Mouse (Mus musculus) bone marrow, adult 2 months (tissue): ENCODE data around the gene Ndufa1. TPM values are rescaled to one million over a fixed set of nuclear protein-coding genes. Genes with fewer than 3 reads are reported as not detected.
"Not testable (repeated sequence)": the region's sequence is repeated elsewhere in the genome, so short reads cannot be mapped to it uniquely, and the experiment has no call there.

ENCODE experiments used
- H3K27ac ChIP-seq: fragments of 200-500 bp; 2 replicates; pipeline ENCODE4 v1.5.1; 2012; ENCODE audit warnings: low read depth, mild to moderate bottlenecking, control low read depth, inconsistent platforms, low read length; ENCODE audit not compliant: control insufficient read depth, poor library complexity, insufficient read depth
- H3K4me1 ChIP-seq: fragments of 200-500 bp; 2 replicates; pipeline ENCODE4 v1.6.1; 2011; ENCODE audit warnings: low read length; ENCODE audit not compliant: control insufficient read depth, insufficient read depth
- H3K4me3 ChIP-seq: fragments of 200-500 bp; replicated peaks from 2 replicates; pipeline ENCODE3; 2011; ENCODE audit warnings: mild to moderate bottlenecking, low read depth, low read length, control low read depth; ENCODE audit not compliant: control insufficient read depth
- CTCF ChIP-seq: fragments of 200-500 bp; IDR thresholded peaks from 2 replicates; pipeline ENCODE4 v1.5.1; 2011; ENCODE audit warnings: low read length, control low read depth; ENCODE audit not compliant: control insufficient read depth, insufficient read depth
- POLR2A ChIP-seq: fragments of 200-500 bp; IDR thresholded peaks from 2 replicates; pipeline ENCODE4 v1.6.1; 2011; ENCODE audit warnings: low read depth, mild to moderate bottlenecking, control low read depth, low read length, borderline replicate concordance; ENCODE audit not compliant: control insufficient read depth
- WGBS: fragments of 180-500 bp; shearing (Covaris S2); methylation state at CpG from one replicate; pipeline ENCODE4 v1.1.7; 2018; 5-methylcytosine and 5-hydroxymethylcytosine counted together
- polyA plus RNA-seq: library from polyadenylated mRNA; stranded (reverse); fragments of >200 nt; gene quantifications from 2 replicates; pipeline ENCODE4 v1.2.4, GENCODE M21; 2011; ENCODE audit warnings: low replicate concordance; ENCODE audit not compliant: missing spikeins, insufficient read depth, insufficient read length

The Ndufa1 gene
- 74.4 and 125 TPM in 2 replicates for polyA plus RNA-seq

- Histone ChIP-seq H3K4me3 (peak within 1 kb of the TSS; percentile 98), H3K27ac (peak within 1 kb of the TSS; percentile 53; the same call in 1 of the 2 replicates), H3K4me1 (no peaks in the 10 kb centered on the region; the same call in 1 of the 2 replicates)
- 13% methylated on average over 63 of the region's 63 CpGs for WGBS
- TF ChIP-seq CTCF: no peak
- TF ChIP-seq POLR2A: peak; percentile 54; the same call in 1 of the 2 replicates
Observed at GRCm38 (mm10) chrX:37191105-37191743, at the start of gene Ndufa1, which contains the start of gene Rnf113a1. Ndufa1 (minus strand) TSS chrX:37191163. Rnf113a1 (plus strand) TSS chrX:37191245.

DNA sequence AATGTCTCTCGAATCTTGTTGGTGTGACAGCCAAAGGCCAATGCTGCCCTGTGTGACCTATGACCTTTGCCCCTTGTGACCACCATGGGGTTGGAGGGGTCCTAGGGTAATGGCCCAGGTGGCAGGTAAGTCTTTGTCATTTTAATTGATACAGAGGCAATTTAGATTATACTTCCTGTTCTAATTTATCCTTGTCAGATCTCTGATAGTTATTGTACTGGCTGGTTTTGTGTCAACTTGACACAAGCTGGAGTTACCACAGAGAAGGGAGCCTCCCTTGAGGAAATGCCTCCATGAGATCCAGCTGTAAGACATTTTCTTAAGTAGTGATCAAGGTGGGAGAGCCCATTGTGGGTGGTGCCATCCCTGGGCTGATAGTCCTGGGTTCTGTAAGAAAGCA, 31.2 kb upstream of the Ndufa1 start, which contains the start of gene Rhox1:
Rhox1 (minus strand) TSS at position 101 of the 400 bp plus-strand sequence.
- not testable (repeated sequence) for H3K4me1 ChIP-seq, H3K4me3 ChIP-seq, H3K27ac ChIP-seq
- 83% methylated on average over 1 of the region's 1 CpGs for WGBS

- 82% methylated on average over 10 of the region's 10 CpGs for WGBS
- no peak within 1 kb of the TSS for H3K27ac ChIP-seq
- H3K4me1 ChIP-seq: no peaks in the 10 kb centered on the region; the same call in 1 of the 2 replicates
- no peak within 1 kb of the TSS for H3K4me3 ChIP-seq
- TF ChIP-seq POLR2A (no peak), CTCF (no peak)
Observed at GRCm38 (mm10) chrX:37210941-37211340, 20.0 kb upstream of the Ndufa1 start, which contains the start of gene Gm9. Gm9 (minus strand) TSS chrX:37211041.

DNA sequence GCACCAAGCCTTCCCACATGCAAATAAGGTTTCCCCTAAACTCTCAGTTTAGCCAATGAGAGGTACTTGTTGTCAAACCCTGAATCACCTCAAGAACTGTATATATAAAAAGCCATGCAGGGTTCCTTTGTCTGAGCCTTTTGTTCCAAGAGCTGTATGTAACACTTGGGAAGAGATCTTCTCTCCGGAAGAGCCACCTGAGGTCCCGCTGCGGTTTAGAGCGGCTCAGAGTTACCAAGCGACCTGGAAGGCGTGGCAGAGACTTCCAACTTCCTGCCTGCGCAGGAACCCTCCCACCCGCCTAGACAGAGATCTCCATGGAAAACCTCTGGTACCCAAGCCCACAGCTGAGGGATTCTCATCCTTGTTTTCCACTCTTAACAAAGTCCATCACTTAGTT, 7.7 kb upstream of the Ndufa1 start:
- Histone ChIP-seq H3K4me3 (no peak overlapping the region), H3K4me1 (no peaks in the 10 kb centered on the region), H3K27ac (no peak overlapping the region)
- WGBS: 66% methylated on average over 8 of the region's 8 CpGs
- TF ChIP-seq POLR2A: no peak
- no peak for TF ChIP-seq CTCF

DNA sequence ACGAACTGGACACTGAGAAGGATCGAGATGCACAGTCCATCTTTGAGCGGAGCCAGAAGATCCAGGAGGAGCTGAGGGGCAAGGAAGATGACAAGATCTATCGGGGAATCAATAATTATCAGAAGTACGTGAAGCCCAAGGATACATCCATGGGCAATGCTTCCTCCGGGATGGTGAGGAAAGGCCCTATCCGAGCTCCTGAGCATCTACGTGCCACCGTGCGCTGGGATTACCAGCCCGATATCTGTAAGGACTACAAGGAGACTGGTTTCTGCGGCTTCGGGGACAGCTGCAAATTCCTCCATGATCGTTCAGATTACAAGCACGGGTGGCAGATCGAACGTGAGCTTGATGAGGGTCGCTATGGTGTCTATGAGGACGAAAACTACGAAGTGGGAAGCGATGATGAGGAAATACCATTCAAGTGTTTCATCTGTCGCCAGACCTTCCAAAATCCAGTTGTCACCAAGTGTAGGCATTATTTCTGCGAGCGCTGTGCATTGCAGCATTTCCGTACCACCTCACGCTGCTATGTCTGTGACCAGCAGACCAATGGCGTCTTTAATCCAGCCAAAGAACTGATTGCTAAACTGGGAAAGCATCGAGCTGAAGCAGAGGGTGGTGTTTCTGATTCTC, 899 bp upstream of the Ndufa1 start:
- WGBS: 18% methylated on average over 28 of the region's 28 CpGs
- Histone ChIP-seq H3K27ac (0 out of 2 replicates have a peak overlapping the region, but pooled peaks have one; percentile 53), H3K4me1 (no peaks in the 10 kb centered on the region; the same call in 1 of the 2 replicates), H3K4me3 (peak overlapping the region; percentile 98)
- TF ChIP-seq CTCF (no peak), POLR2A (no peak)

- no peak overlapping the region for H3K27ac ChIP-seq
- WGBS: 18% methylated on average over 20 of the region's 20 CpGs
- H3K4me3 ChIP-seq: peak overlapping the region; percentile 98
- no peaks in the 10 kb centered on the region; the same call in 1 of the 2 replicates for H3K4me1 ChIP-seq
- TF ChIP-seq CTCF (no peak), POLR2A (no peak)
Observed at GRCm38 (mm10) chrX:37190755-37191104, 233 bp downstream of the Ndufa1 start.

- not testable (repeated sequence) for H3K4me3 ChIP-seq, H3K4me1 ChIP-seq, H3K27ac ChIP-seq
- WGBS: 61% methylated on average over 5 of the region's 8 CpGs
Observed at GRCm38 (mm10) chrX:37184401-37184800, 6.6 kb downstream of the Ndufa1 start.

DNA sequence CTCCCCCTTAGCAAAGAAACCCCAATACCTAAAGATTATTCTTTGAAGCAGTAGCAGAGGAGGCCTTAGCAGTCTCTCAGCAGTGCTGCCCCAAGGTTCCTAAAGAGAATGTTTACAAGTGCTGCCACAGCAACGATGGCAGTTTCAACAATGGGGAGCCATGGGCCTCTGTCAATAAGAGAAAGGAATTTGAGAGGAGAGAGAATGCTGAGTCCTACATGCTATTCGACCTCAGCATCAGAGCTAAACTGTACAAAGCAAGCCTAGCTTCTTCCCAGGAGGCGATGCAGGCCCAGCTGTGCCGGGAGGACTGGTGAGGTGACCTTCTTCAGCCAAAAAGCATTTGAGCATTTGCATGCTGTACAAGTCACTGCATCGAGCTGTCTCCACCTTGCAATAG, 22.2 kb downstream of the Ndufa1 start, which contains the start of gene Akap14:
Akap14 (minus strand) TSS at position 101 of the 400 bp plus-strand sequence.
- WGBS: 65% methylated on average over 5 of the region's 5 CpGs
- Histone ChIP-seq H3K4me3 (no peak within 1 kb of the TSS), H3K27ac (no peak within 1 kb of the TSS), H3K4me1 (no peaks in the 10 kb centered on the region; the same call in 1 of the 2 replicates)
- TF ChIP-seq CTCF: no peak
- no peak for TF ChIP-seq POLR2A
